Mouse (Mus musculus) ES-E14 (cell line): Measurements from ENCODE around the gene Cog5. TPM values are rescaled to one million over a fixed set of nuclear protein-coding genes. Genes with fewer than 3 reads are reported as not detected.

Experiments
- DNase-seq: peaks from one replicate; pipeline ENCODE4 v3.0.0-alpha.2; 2013; ENCODE audit warnings: low read depth, low spot score
- H3K27ac ChIP-seq: 2 replicates; pipeline ENCODE4 v1.5.1; 2012; ENCODE audit warnings: low read depth, mild to moderate bottlenecking, low read length, moderate library complexity, mixed read lengths; ENCODE audit not compliant: poor library complexity, insufficient read depth, severe bottlenecking
- H3K36me3 ChIP-seq: 2 replicates; pipeline ENCODE4 v1.6.1; 2012; ENCODE audit warnings: mild to moderate bottlenecking, low read length, moderate library complexity, mixed read lengths; ENCODE audit not compliant: control insufficient read depth, poor library complexity, insufficient read depth, severe bottlenecking
- H3K4me1 ChIP-seq, 2 experiments: fragments of 150-350 bp in 1 of 2; sonication (generic) in 1 of 2; 2 replicates each; pipeline ENCODE4 v1.6.1; 2012; ENCODE audit warnings: low read length in 2 of 2, mild to moderate bottlenecking in 1 of 2, mixed read lengths in 1 of 2; ENCODE audit not compliant: control insufficient read depth in 2 of 2, insufficient read depth in 2 of 2, poor library complexity in 1 of 2
- H3K4me3 ChIP-seq, 2 experiments: fragments of 150-350 bp in 1 of 2; sonication (generic) in 1 of 2; 2 replicates each; pipeline ENCODE4 v1.5.1; 2012; ENCODE audit warnings: low read length in 2 of 2, low read depth in 1 of 2, mild to moderate bottlenecking in 1 of 2, mixed read lengths in 1 of 2; ENCODE audit not compliant: insufficient read depth in 1 of 2, poor library complexity in 1 of 2, severe bottlenecking in 1 of 2
- H3K9ac ChIP-seq: 2 replicates; pipeline ENCODE4 v1.6.1; 2012; ENCODE audit warnings: low read depth, mild to moderate bottlenecking, low read length, mixed read lengths; ENCODE audit not compliant: poor library complexity, insufficient read depth, severe bottlenecking
- H3K9me3 ChIP-seq: fragments of 150-350 bp; sonication (generic); 2 replicates; pipeline ENCODE4 v1.6.1; 2012; ENCODE audit warnings: low read depth, mild to moderate bottlenecking, low read length; ENCODE audit not compliant: control insufficient read depth, insufficient read depth
- CHD2 ChIP-seq: IDR thresholded peaks from 2 replicates; pipeline ENCODE4 v1.6.1; 2014; ENCODE audit warnings: mild to moderate bottlenecking, low read depth, low read length, inconsistent platforms
- HCFC1 ChIP-seq: IDR thresholded peaks from 2 replicates; pipeline ENCODE4 v1.6.1; 2012; ENCODE audit warnings: low read length, inconsistent platforms, borderline replicate concordance; ENCODE audit not compliant: insufficient read depth
- MAFK ChIP-seq: IDR thresholded peaks from 2 replicates; pipeline ENCODE4 v1.6.1; 2014; ENCODE audit warnings: mild to moderate bottlenecking, low read depth, low read length, inconsistent platforms; ENCODE audit not compliant: insufficient read depth
- ZC3H11A ChIP-seq: IDR thresholded peaks from 2 replicates; pipeline ENCODE4 v1.6.1; 2012; ENCODE audit warnings: low read depth, mild to moderate bottlenecking, inconsistent platforms, low read length, borderline replicate concordance
- ZNF384 ChIP-seq: IDR thresholded peaks from 2 replicates; pipeline ENCODE4 v1.6.1; 2012; ENCODE audit warnings: low read depth, low read length, inconsistent platforms
- in situ Hi-C, 2 experiments: fragments of 600-800 bp; cut with MboI; formaldehyde crosslinking; loops; one replicate each; pipeline ENCODE4 v1.15.1; 2025; ENCODE audit warnings: low sequenced_read_pairs in 2 of 2, inconsistent platforms in 1 of 2; ENCODE audit not compliant: unreplicated experiment in 2 of 2
- total RNA-seq: library from RNA; depleted of rRNA; stranded (reverse); fragments of 300-350 nt; gene quantifications from 2 replicates; pipeline ENCODE4 v1.2.3, GENCODE M21; 2012

The Cog5 gene
- total RNA-seq, 1 experiment: 33.3 TPM

DNA sequence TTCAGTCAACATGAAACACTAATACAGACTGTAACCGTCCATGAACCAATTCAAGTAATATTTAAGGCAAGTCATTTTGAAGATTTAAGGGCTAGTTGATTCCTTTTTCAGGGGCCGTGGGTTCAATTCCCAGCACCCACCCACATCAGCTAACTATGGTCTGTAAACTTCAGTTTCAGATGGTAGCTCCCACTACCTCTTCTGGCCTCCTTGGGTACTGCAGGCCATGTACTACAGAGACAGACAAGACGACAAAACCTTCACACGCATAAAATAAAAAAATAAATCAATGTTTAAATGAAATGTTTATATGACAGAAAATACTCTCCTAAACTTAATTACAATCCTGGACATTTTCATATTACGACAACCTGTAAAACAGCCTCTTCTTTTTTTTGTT lies 292.8 kb downstream of the Cog5 start:
- DNase-seq: no peak
- no peak overlapping the region for H3K4me3 ChIP-seq
- no peak overlapping the region for H3K27ac ChIP-seq
- peaks cover 0 to 2% of the 10 kb centered on the region in 2 experiments; a peak in 1 of 4 replicates for H3K4me1 ChIP-seq
- H3K9ac ChIP-seq: no peak overlapping the region; the same call in 1 of the 2 replicates
- in situ Hi-C loops: loop anchor here (25.0 kb wide), 2 partner anchors 435 to 890 kb away; no protein-coding TSS in a partner anchor
- H3K9me3 ChIP-seq: no peaks in the 10 kb centered on the region
- peaks cover 3% of the 10 kb centered on the region for H3K36me3 ChIP-seq
- no peak for TF ChIP-seq ZC3H11A
- no peak for TF ChIP-seq CHD2
- TF ChIP-seq ZNF384: no peak
- TF ChIP-seq HCFC1: no peak
- no peak for TF ChIP-seq MAFK

DNA sequence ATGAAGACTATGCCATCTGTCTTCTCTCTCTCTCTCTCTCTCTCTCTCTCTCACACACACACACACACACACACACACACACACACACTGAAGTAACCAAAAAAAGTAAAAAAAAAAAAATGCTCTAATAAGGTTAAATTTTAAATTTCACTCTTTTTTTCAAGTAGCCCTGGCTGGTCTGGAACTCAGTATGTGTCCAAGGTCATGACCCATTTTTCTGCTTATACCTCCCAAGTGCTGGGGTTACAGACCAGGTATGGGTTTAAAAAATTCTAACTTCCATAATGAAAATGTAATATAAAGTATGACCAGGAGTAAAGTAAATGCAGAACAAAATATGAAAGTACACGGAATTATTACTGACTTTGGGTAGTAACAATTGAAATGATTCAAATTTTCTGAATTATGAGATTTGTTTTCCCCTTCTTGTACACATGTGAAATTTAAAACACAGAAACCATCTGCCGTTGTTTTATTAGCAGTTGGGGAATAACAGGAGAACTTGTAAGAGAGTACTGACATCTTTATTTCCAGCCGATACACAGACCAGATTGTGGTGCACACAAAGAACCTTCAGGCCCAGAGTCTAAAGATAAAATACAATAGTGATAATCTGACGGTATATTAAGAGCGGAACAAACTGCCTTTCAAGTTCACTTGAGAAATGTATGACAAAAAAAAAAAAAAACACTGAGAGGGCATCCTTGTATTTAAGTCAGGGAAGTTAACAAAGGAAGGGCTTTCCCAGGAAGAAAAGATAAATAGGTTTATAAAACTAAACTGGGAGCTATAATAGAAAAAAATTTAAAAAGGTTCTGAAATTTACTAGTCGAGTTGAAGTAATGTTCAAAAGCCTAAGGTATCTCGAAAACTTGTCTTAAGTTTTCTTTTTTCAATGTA lies 293.7 kb downstream of the Cog5 start:
- peaks cover 1% of the 10 kb centered on the region; the same call in 1 of the 2 replicates for H3K36me3 ChIP-seq
- in situ Hi-C loops: loop anchor here (25.0 kb wide), 2 partner anchors 436 to 889 kb away; no protein-coding TSS in a partner anchor
- H3K27ac ChIP-seq: no peak overlapping the region; the same call in 1 of the 2 replicates
- TF ChIP-seq ZNF384 (peak; percentile 58; the same call in 1 of the 2 replicates), CHD2 (0 out of 2 replicates have a peak, but pooled peaks have one; percentile 16), MAFK (no peak)
- H3K4me3 ChIP-seq: peak overlapping the region; percentile 82 to 100
- DNase-seq: no peak
- H3K9me3 ChIP-seq: no peaks in the 10 kb centered on the region
- peaks cover 0 to 2% of the 10 kb centered on the region in 2 experiments; a peak in 1 of 4 replicates for H3K4me1 ChIP-seq
- peak overlapping the region; percentile 69; the same call in 1 of the 2 replicates for H3K9ac ChIP-seq

- Histone ChIP-seq H3K4me3 (peak overlapping the region; percentile 82 to 100), H3K4me1 (peaks cover 0 to 2% of the 10 kb centered on the region in 2 experiments; a peak in 1 of 4 replicates), H3K27ac (peak overlapping the region; percentile 98), H3K36me3 (no peaks in the 10 kb centered on the region), H3K9me3 (no peaks in the 10 kb centered on the region), H3K9ac (peak overlapping the region; percentile 98)
- in situ Hi-C loops: loop anchor here (25.0 kb wide), 2 partner anchors 437 to 888 kb away; no protein-coding TSS in a partner anchor
- DNase-seq: peak; percentile 88
- TF ChIP-seq ZC3H11A (no peak), HCFC1 (peak; percentile 62; the same call in 1 of the 2 replicates), MAFK (no peak)
Measured at GRCm38 (mm10) chr12:31949193-31949741, 294.6 kb downstream of the Cog5 start.

GRCm38 (mm10) chr12:31949759-31950658 lies 295.3 kb downstream of the Cog5 start, which contains the start of gene Hbp1:
Hbp1 (minus strand) TSS chr12:31950535.
- in situ Hi-C loops: loop anchor here (25.0 kb wide), 2 partner anchors 438 to 887 kb away; no protein-coding TSS in a partner anchor
- Histone ChIP-seq H3K4me3 (peak within 1 kb of the TSS; percentile 82 to 100), H3K36me3 (no peaks in the 10 kb centered on the region), H3K4me1 (peaks cover 0 to 2% of the 10 kb centered on the region in 2 experiments; a peak in 1 of 4 replicates), H3K27ac (peak within 1 kb of the TSS; percentile 98), H3K9ac (peak within 1 kb of the TSS; percentile 98), H3K9me3 (no peaks in the 10 kb centered on the region)
- peak; percentile 99 for DNase-seq
- TF ChIP-seq MAFK (no peak), CHD2 (peak; percentile 95), HCFC1 (peak; percentile 96), ZC3H11A (no peak)
